Mouse (Mus musculus) lung, adult 2 months (tissue): ENCODE measurements around the gene Otub1.

Experiments
- CTCF ChIP-seq: fragments of 200-500 bp; IDR thresholded peaks from 2 replicates; pipeline ENCODE4 v1.5.1; 2011; ENCODE audit warnings: mild to moderate bottlenecking, low read length, control low read depth; ENCODE audit not compliant: insufficient read depth
- POLR2A ChIP-seq: fragments of 200-500 bp; IDR thresholded peaks from 2 replicates; pipeline ENCODE4 v1.6.1; 2011; ENCODE audit warnings: low read depth, mild to moderate bottlenecking, control low read depth, low read length, borderline replicate concordance; ENCODE audit errors: extremely low read depth

GRCm38 (mm10) chr19:7196741-7197270 is 9.3 kb downstream of the Otub1 start:
- TF ChIP-seq POLR2A = no peak
- TF ChIP-seq CTCF = no peak
